ENCODE assay signal across 27 mouse cellular contexts in genomic region chr11:93860540-93861172, GRCm38 (mm10).
"Had no signal": no experiment of that assay in that cellular context is flagged by ENCODE, and none has a peak within 500 bp of the region (broad histone marks: within the 10 kb centered on the region; RNA-seq: fewer than 3 reads in every experiment).

No protein-coding gene starts in this region.

- H3K27ac ChIP-seq: gastrocnemius, adult 2 months; heart, adult 2 months; heart, embryonic 13.5 days; heart, embryonic 15.5 days; hindbrain, embryonic 10.5 days; hindbrain, embryonic 12.5 days; hindbrain, embryonic 14.5 days; intestine, embryonic 15.5 days; kidney, postnatal 0 days; limb, embryonic 13.5 days; limb, embryonic 15.5 days; liver, embryonic 12.5 days; liver, embryonic 14.5 days had no signal

- H3K9me3 ChIP-seq: heart, embryonic 13.5 days; heart, embryonic 15.5 days; hindbrain, embryonic 10.5 days; hindbrain, embryonic 12.5 days; intestine, embryonic 15.5 days; limb, embryonic 13.5 days; limb, embryonic 15.5 days; liver, embryonic 12.5 days had no signal

- H3K4me1 ChIP-seq: heart, embryonic 15.5 days; hindbrain, embryonic 10.5 days; intestine, embryonic 15.5 days; limb, embryonic 15.5 days; liver, embryonic 12.5 days had no signal

- DNase-seq: gastrocnemius, adult 2 months; gastrocnemius, postnatal 10 days; gastrocnemius, postnatal 36 days; heart, adult 11 months; heart, adult 2 months; heart, postnatal 10 days; heart, postnatal 4 days; kidney, adult 8-10 months; kidney, postnatal 36 days; layer of hippocampus, adult 9-11 months; layer of hippocampus, postnatal 36 days; left cerebral cortex, postnatal 4 days had no signal

- ATAC-seq: hindbrain, embryonic 16.5 days; inflammation-experienced regulatory T-cells, adult 6 months; intestine, embryonic 15.5 days; intestine, postnatal 0 days; liver, embryonic 12.5 days had no signal

- H3K4me2 ChIP-seq: heart, embryonic 11.5 days; heart, embryonic 13.5 days; heart, embryonic 15.5 days; hindbrain, embryonic 12.5 days; hindbrain, embryonic 14.5 days; intestine, embryonic 15.5 days; limb, embryonic 13.5 days; limb, embryonic 15.5 days; liver, embryonic 12.5 days had no signal

- H3K27me3 ChIP-seq: heart, embryonic 13.5 days; heart, embryonic 15.5 days; hindbrain, embryonic 12.5 days; intestine, embryonic 15.5 days; limb, embryonic 13.5 days; limb, embryonic 15.5 days; liver, embryonic 12.5 days had no signal

- H3K4me3 ChIP-seq: gastrocnemius, adult 2 months; heart, adult 2 months; heart, embryonic 13.5 days; heart, embryonic 15.5 days; hindbrain, embryonic 10.5 days; hindbrain, embryonic 12.5 days; intestine, embryonic 15.5 days; limb, embryonic 13.5 days; limb, embryonic 15.5 days; liver, embryonic 12.5 days had no signal

- H3K9ac ChIP-seq: heart, embryonic 13.5 days; heart, embryonic 15.5 days; hindbrain, embryonic 12.5 days; hindbrain, embryonic 14.5 days; intestine, embryonic 15.5 days; limb, embryonic 13.5 days; limb, embryonic 15.5 days; liver, embryonic 12.5 days; liver, embryonic 14.5 days had no signal
